Mouse (Mus musculus) forebrain, embryonic 15.5 days (tissue): ENCODE measurements at regions not wholly inside any gene's neighbourhood (a gene's known extent, or its start where the extent isn't known, plus 50 kb on each side); places are given as distances from the start of the nearest gene placed in this dataset.
"Not testable (repeated sequence)": the region's sequence is repeated elsewhere in the genome, so short reads cannot be mapped to it uniquely, and the experiment has no call there.

Source experiments
- ATAC-seq: fragments of 200-750 bp; cut with Nextera tagmentation; replicated peaks from 2 replicates; pipeline ENCODE4 v1.8.0; 2017; ENCODE audit warnings: mild to moderate bottlenecking, moderate TSS enrichment, moderate library complexity
- H3K27ac ChIP-seq: fragments of 300-500 bp; sonication (generic); replicated peaks from 2 replicates; pipeline ENCODE4 v1.5.1; 2015; ENCODE audit warnings: mild to moderate bottlenecking, inconsistent platforms
- H3K27me3 ChIP-seq: fragments of 300-500 bp; sonication (generic); 2 replicates; pipeline ENCODE4 v1.6.1; 2015; ENCODE audit warnings: inconsistent platforms
- H3K36me3 ChIP-seq: fragments of 300-500 bp; sonication (generic); 2 replicates; pipeline ENCODE4 v1.6.1; 2015; ENCODE audit warnings: mild to moderate bottlenecking, inconsistent platforms
- H3K4me1 ChIP-seq: fragments of 300-500 bp; sonication (generic); 2 replicates; pipeline ENCODE4 v1.6.1; 2015; ENCODE audit warnings: inconsistent platforms
- H3K4me2 ChIP-seq: fragments of 300-500 bp; sonication (generic); replicated peaks from 2 replicates; pipeline ENCODE4 v1.6.1; 2015; ENCODE audit warnings: mild to moderate bottlenecking, inconsistent platforms
- H3K4me3 ChIP-seq: fragments of 300-500 bp; sonication (generic); 2 replicates; pipeline ENCODE4 v1.5.1; 2015; ENCODE audit warnings: mild to moderate bottlenecking, inconsistent platforms
- H3K9ac ChIP-seq: fragments of 300-500 bp; sonication (generic); replicated peaks from 2 replicates; pipeline ENCODE4 v1.6.1; 2015; ENCODE audit warnings: mild to moderate bottlenecking, inconsistent platforms
- H3K9me3 ChIP-seq: fragments of 300-500 bp; sonication (generic); 2 replicates; pipeline ENCODE4 v1.6.1; 2016; ENCODE audit warnings: inconsistent platforms
- WGBS: fragments of 180-500 bp; shearing (Covaris S2); methylation state at CpG from one replicate; pipeline ENCODE4 v1.1.7; 2015; ENCODE audit warnings: mixed read lengths; 5-methylcytosine and 5-hydroxymethylcytosine counted together

GRCm38 (mm10) chr2:3916365-3916764 lies 101.2 kb upstream of the Frmd4a start:
- H3K4me3 ChIP-seq = no peak overlapping the region
- WGBS = 93% methylated on average over 3 of the region's 3 CpGs
- H3K27me3 ChIP-seq = no peaks in the 10 kb centered on the region
- no peak for ATAC-seq
- no peak overlapping the region for H3K27ac ChIP-seq
- H3K36me3 ChIP-seq = no peaks in the 10 kb centered on the region
- H3K4me2 ChIP-seq = no peak overlapping the region
- H3K4me1 ChIP-seq = no peaks in the 10 kb centered on the region
- no peak overlapping the region for H3K9ac ChIP-seq
- no peaks in the 10 kb centered on the region for H3K9me3 ChIP-seq

DNA sequence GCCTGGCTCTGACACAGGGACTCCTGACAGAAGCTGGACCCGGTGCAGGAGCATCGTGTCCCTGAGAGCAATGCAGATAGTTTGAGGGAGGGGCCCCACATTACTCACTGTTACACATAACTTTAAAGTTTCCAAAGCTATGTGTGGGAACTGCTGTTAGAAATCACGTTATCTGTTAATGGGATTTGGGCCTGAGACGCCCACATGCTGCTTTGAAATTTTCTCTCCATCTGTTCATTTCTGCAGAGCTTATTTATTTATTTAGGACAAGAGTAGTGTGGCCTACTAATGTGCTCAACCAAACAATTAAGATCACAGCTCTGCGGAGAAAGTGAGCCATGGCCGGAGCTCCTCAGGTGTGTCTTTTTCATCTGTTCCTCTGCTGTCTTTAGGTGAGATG lies 99.4 kb upstream of the Frmd4a start:
- Histone ChIP-seq H3K27me3 (no peaks in the 10 kb centered on the region), H3K4me1 (no peaks in the 10 kb centered on the region), H3K9me3 (no peaks in the 10 kb centered on the region), H3K4me3 (no peak overlapping the region), H3K27ac (no peak overlapping the region), H3K4me2 (no peak overlapping the region), H3K9ac (no peak overlapping the region), H3K36me3 (no peaks in the 10 kb centered on the region)
- ATAC-seq = no peak
- 69% methylated on average over 6 of the region's 6 CpGs for WGBS

GRCm38 (mm10) chr2:3919893-3920292 lies 97.6 kb upstream of the Frmd4a start:
- Histone ChIP-seq H3K9ac (no peak overlapping the region), H3K27ac (no peak overlapping the region), H3K4me3 (no peak overlapping the region), H3K27me3 (no peaks in the 10 kb centered on the region), H3K36me3 (no peaks in the 10 kb centered on the region), H3K4me2 (no peak overlapping the region), H3K9me3 (no peaks in the 10 kb centered on the region), H3K4me1 (no peaks in the 10 kb centered on the region)
- ATAC-seq = no peak
- WGBS = 43% methylated on average over 3 of the region's 3 CpGs

GRCm38 (mm10) chr2:3921084-3921483 lies 96.4 kb upstream of the Frmd4a start:
- not testable (repeated sequence) for H3K36me3 ChIP-seq, ATAC-seq
- WGBS = 94% methylated on average over 2 of the region's 2 CpGs

DNA sequence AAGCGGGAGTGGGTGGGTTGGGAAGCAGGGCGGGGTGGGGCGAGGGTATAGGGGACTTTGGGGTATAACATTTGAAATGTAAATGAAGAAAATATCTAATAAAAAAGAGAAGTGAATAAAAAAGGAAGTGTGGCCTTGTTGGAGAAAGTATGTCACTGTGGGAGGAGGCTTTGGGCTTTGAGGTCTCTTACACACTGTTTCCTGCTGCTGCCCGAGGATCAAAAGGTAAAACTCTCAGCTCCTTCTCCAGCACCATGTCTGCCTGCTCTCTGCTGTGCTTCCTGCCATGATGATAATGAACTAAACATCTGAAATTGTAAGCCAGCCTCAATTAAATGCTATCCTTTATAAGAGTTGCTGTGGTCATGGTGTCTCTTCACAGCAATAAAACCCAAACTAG lies 94.8 kb upstream of the Frmd4a start:
- WGBS = 87% methylated on average over 4 of the region's 4 CpGs
- H3K9ac ChIP-seq = no peak overlapping the region
- H3K4me2 ChIP-seq = no peak overlapping the region
- H3K9me3 ChIP-seq = no peaks in the 10 kb centered on the region
- no peak overlapping the region for H3K27ac ChIP-seq
- no peaks in the 10 kb centered on the region for H3K27me3 ChIP-seq
- H3K36me3 ChIP-seq = no peaks in the 10 kb centered on the region
- H3K4me1 ChIP-seq = no peaks in the 10 kb centered on the region
- ATAC-seq = no peak
- no peak overlapping the region for H3K4me3 ChIP-seq

More at GRCm38 (mm10) chr2:3921084-3921483, 96.4 kb upstream of the Frmd4a start:
- H3K9me3 ChIP-seq, H3K27ac ChIP-seq, H3K4me2 ChIP-seq, H3K4me1 ChIP-seq, H3K4me3 ChIP-seq, H3K9ac ChIP-seq, H3K27me3 ChIP-seq: not testable (repeated sequence)

GRCm38 (mm10) chr2:3924696-3925095 lies 92.8 kb upstream of the Frmd4a start:
- H3K27ac ChIP-seq = no peak overlapping the region
- no peaks in the 10 kb centered on the region for H3K4me1 ChIP-seq
- no peak overlapping the region for H3K4me2 ChIP-seq
- H3K27me3 ChIP-seq = no peaks in the 10 kb centered on the region
- ATAC-seq = no peak
- no peak overlapping the region for H3K4me3 ChIP-seq
- no peaks in the 10 kb centered on the region for H3K36me3 ChIP-seq
- H3K9me3 ChIP-seq = no peaks in the 10 kb centered on the region
- H3K9ac ChIP-seq = no peak overlapping the region
- 67% methylated on average over 6 of the region's 6 CpGs for whole genome bisulfite sequencing

GRCm38 (mm10) chr2:3925199-3925598 lies 92.3 kb upstream of the Frmd4a start:
- no peaks in the 10 kb centered on the region for H3K36me3 ChIP-seq
- H3K4me2 ChIP-seq = no peak overlapping the region
- no peak overlapping the region for H3K4me3 ChIP-seq
- H3K9ac ChIP-seq = no peak overlapping the region
- no peaks in the 10 kb centered on the region for H3K27me3 ChIP-seq
- no peak for ATAC-seq
- no peaks in the 10 kb centered on the region for H3K4me1 ChIP-seq
- WGBS = 50% methylated on average over 3 of the region's 3 CpGs
- no peaks in the 10 kb centered on the region for H3K9me3 ChIP-seq
- H3K27ac ChIP-seq = no peak overlapping the region

GRCm38 (mm10) chr2:3926129-3926528 lies 91.4 kb upstream of the Frmd4a start:
- no peak overlapping the region for H3K27ac ChIP-seq
- H3K36me3 ChIP-seq = no peaks in the 10 kb centered on the region
- ATAC-seq = no peak
- no peaks in the 10 kb centered on the region for H3K4me1 ChIP-seq
- H3K4me2 ChIP-seq = no peak overlapping the region
- H3K27me3 ChIP-seq = no peaks in the 10 kb centered on the region
- H3K4me3 ChIP-seq = no peak overlapping the region
- no peaks in the 10 kb centered on the region for H3K9me3 ChIP-seq
- H3K9ac ChIP-seq = no peak overlapping the region

- ATAC-seq = no peak
- WGBS = 57% methylated on average over 8 of the region's 8 CpGs
- H3K4me1 ChIP-seq = no peaks in the 10 kb centered on the region
Observed at GRCm38 (mm10) chr2:3927141-3927810, 90.2 kb upstream of the Frmd4a start.

DNA sequence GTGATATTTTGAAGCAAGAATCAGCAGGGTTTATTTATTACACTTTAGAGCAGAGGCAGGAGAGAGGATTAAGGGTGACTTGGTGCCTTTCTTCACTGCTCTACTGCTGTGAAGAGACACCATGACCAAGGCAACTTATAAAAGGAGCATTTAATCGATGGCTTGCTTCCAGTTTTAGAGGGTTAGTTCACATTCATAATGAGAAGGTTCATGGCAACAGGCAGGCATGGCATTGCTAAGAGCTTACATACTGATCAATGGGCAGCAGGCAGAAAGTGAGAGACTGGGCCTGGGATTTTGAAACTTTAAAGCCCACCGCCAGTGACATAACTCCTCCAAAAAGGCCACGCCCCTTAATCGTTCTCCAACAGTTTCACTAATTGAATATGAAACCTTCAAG lies 89.7 kb upstream of the Frmd4a start:
- Histone ChIP-seq H3K4me2 (no peak overlapping the region), H3K4me3 (no peak overlapping the region), H3K9me3 (no peaks in the 10 kb centered on the region), H3K27ac (no peak overlapping the region), H3K9ac (no peak overlapping the region), H3K27me3 (no peaks in the 10 kb centered on the region), H3K36me3 (no peaks in the 10 kb centered on the region), H3K4me1 (no peaks in the 10 kb centered on the region)
- 57% methylated on average over 4 of the region's 4 CpGs for WGBS
- ATAC-seq = peak; percentile 26; the same call in 1 of the 2 replicates

More at GRCm38 (mm10) chr2:3927141-3927810, 90.2 kb upstream of the Frmd4a start:
- H3K27ac ChIP-seq = no peak overlapping the region
- H3K4me3 ChIP-seq = no peak overlapping the region
- H3K9ac ChIP-seq = no peak overlapping the region
- no peaks in the 10 kb centered on the region for H3K9me3 ChIP-seq
- H3K4me2 ChIP-seq = no peak overlapping the region
- no peaks in the 10 kb centered on the region for H3K36me3 ChIP-seq
- H3K27me3 ChIP-seq = no peaks in the 10 kb centered on the region

GRCm38 (mm10) chr2:3930650-3931049 lies 86.9 kb upstream of the Frmd4a start:
- Histone ChIP-seq H3K9ac (no peak overlapping the region), H3K9me3 (no peaks in the 10 kb centered on the region), H3K4me3 (no peak overlapping the region), H3K4me1 (no peaks in the 10 kb centered on the region), H3K4me2 (no peak overlapping the region), H3K27ac (no peak overlapping the region), H3K27me3 (no peaks in the 10 kb centered on the region), H3K36me3 (no peaks in the 10 kb centered on the region)
- 79% methylated on average over 5 of the region's 5 CpGs for WGBS
- no peak for ATAC-seq

DNA sequence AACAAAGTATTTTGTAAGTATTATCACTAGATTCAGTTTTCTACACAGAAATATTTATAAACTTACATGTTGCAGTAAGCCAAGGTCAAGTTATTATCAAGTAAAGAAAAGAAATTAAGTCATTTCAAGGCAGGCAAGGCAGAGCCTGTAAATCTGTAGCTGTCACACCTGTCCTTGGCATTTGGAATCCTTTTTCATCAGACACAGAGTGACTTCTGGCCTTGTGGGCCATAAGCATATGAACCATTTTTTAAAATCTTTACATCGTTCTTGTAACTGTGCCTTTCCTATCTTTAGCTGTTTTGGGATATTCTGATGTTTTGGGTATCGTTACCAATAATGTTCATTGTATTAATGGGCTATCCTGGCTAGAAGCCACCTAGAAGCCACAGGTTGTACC lies 76.7 kb upstream of the Frmd4a start:
- H3K27ac ChIP-seq = no peak overlapping the region
- no peaks in the 10 kb centered on the region for H3K27me3 ChIP-seq
- H3K4me3 ChIP-seq = no peak overlapping the region
- no peak overlapping the region for H3K9ac ChIP-seq
- WGBS = 90% methylated on average over 2 of the region's 2 CpGs
- H3K36me3 ChIP-seq = no peaks in the 10 kb centered on the region
- no peak for ATAC-seq
- H3K4me1 ChIP-seq = no peaks in the 10 kb centered on the region
- no peaks in the 10 kb centered on the region for H3K9me3 ChIP-seq
- H3K4me2 ChIP-seq = no peak overlapping the region

DNA sequence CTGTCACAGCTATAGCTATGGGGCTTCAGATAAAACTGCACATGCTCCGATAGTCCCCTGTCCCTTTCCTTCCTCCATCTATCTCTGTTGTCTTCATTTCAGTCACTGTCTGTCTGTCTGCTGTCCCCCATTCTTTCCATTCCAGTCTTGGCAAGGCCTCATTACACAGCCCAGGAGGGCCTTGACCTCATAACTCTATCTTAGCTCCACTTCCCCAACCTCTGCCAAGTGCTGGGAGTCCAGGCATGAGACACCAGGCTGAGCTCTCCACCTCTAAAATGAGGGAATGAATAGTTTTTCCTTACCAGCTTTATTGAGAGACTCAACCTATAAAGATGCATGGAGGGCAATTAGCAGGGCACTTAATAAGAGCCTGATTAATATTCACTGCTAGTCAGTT lies 76.0 kb upstream of the Frmd4a start:
- Histone ChIP-seq H3K27ac (no peak overlapping the region), H3K9me3 (no peaks in the 10 kb centered on the region), H3K27me3 (no peaks in the 10 kb centered on the region), H3K4me1 (no peaks in the 10 kb centered on the region), H3K36me3 (no peaks in the 10 kb centered on the region), H3K4me3 (no peak overlapping the region), H3K9ac (no peak overlapping the region), H3K4me2 (no peak overlapping the region)
- 92% methylated on average over 1 of the region's 1 CpGs for WGBS
- ATAC-seq = no peak
